ENCODE assay signal across 10 mouse cellular contexts in the genomic region with DNA sequence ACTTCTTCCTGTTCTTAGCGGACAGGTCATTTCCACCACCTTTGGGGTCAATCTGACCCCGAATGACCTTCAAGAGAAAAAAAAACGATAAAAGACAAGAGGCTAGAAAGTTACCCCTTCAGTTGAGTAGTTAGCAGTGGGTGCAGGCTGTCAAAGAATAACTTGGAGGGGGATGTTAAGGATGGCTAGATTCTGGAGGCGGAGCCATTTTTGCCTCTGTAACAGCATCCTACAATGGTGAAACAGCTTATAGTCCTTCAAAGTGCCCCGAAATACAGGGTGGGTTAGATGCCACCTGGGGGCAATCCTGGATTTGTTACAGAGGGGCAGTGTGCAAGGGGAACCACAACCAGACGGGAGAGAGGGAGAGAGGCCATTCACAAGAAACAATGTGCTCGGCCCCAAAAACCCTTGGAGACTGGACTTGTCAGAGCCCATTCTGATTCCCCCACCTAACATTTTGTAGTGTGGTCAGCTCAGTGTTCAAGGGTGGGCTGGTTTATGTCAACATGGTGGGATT.
A peak's percentile ranks its signal among the peaks of the same experiment; 100 is the strongest.
DNase-seq lines count a peak whose midpoint lies in the region; ATAC-seq and TF ChIP-seq lines count a peak whose summit lies in the region.
"Had no signal": no experiment of that assay in that cellular context is flagged by ENCODE, and none has a peak within 500 bp of the region (broad histone marks: within the 10 kb centered on the region; RNA-seq: fewer than 3 reads in every experiment).

No protein-coding gene starts in this region.

- H3K4me2 ChIP-seq in forebrain, embryonic 14.5 days (ENCODE audit: low read length), result peak overlapping the region; percentile 54; the same call in 1 of the 2 replicates
- H3K4me2 ChIP-seq in forebrain, embryonic 15.5 days (replicated peaks), result no peak overlapping the region
- H3K4me2 ChIP-seq in lung, embryonic 14.5 days, result peak overlapping the region; percentile 67; the same call in 1 of the 2 replicates
- peak overlapping the region; percentile 55; the same call in 1 of the 2 replicates for H3K4me2 ChIP-seq in midbrain, postnatal 0 days (ENCODE audit: low read depth, low read length, poor library complexity, severe bottlenecking)

- 72% methylated on average over 7 of the region's 7 CpGs for WGBS in forebrain, embryonic 14.5 days
- 75% methylated on average over 7 of the region's 7 CpGs for WGBS in forebrain, embryonic 15.5 days
- WGBS in lung, embryonic 14.5 days, result 80% methylated on average over 7 of the region's 7 CpGs
- WGBS in midbrain, postnatal 0 days, result 72% methylated on average over 7 of the region's 7 CpGs

- no peak overlapping the region for H3K27ac ChIP-seq in forebrain, embryonic 14.5 days (ENCODE audit: low read depth, low read length)
- H3K27ac ChIP-seq in forebrain, embryonic 15.5 days (replicated peaks), result no peak overlapping the region
- H3K27ac ChIP-seq in lung, embryonic 14.5 days (ENCODE audit: low read depth), result peak overlapping the region; percentile 73
- 0 out of 2 replicates have a peak overlapping the region, but pooled peaks have one; percentile 21 for H3K27ac ChIP-seq in midbrain, postnatal 0 days (ENCODE audit: low read depth, low read length)

- H3K27me3 ChIP-seq in forebrain, embryonic 14.5 days (replicated peaks; ENCODE audit: control insufficient read depth, insufficient read depth, low read length), result no peaks in the 10 kb centered on the region; the same call in 1 of the 2 replicates
- 0 out of 2 replicates have a peak, but pooled peaks cover 6% of the 10 kb centered on the region for H3K27me3 ChIP-seq in forebrain, embryonic 15.5 days
- no peaks in the 10 kb centered on the region for H3K27me3 ChIP-seq in lung, embryonic 14.5 days (ENCODE audit: insufficient read depth, low read length)
- no peaks in the 10 kb centered on the region for H3K27me3 ChIP-seq in midbrain, postnatal 0 days (ENCODE audit: insufficient read depth, low read length)
- H3K27me3 ChIP-seq: stomach, embryonic 15.5 days had no signal

- no peaks in the 10 kb centered on the region for H3K9me3 ChIP-seq in forebrain, embryonic 14.5 days (replicated peaks; ENCODE audit: control insufficient read depth, low read length)
- no peaks in the 10 kb centered on the region for H3K9me3 ChIP-seq in forebrain, embryonic 15.5 days
- H3K9me3 ChIP-seq in lung, embryonic 14.5 days (ENCODE audit: low read depth, low read length), result no peaks in the 10 kb centered on the region
- H3K9me3 ChIP-seq in midbrain, postnatal 0 days (ENCODE audit: low read length), result no peaks in the 10 kb centered on the region
- H3K9me3 ChIP-seq: stomach, embryonic 15.5 days had no signal

- no peak overlapping the region for H3K4me3 ChIP-seq in forebrain, embryonic 14.5 days (ENCODE audit: low read depth, low read length)
- H3K4me3 ChIP-seq in forebrain, embryonic 15.5 days, result no peak overlapping the region
- no peak overlapping the region for H3K4me3 ChIP-seq in lung, embryonic 14.5 days (ENCODE audit: low read depth, low read length)
- no peak overlapping the region for H3K4me3 ChIP-seq in midbrain, postnatal 0 days (ENCODE audit: low read depth, low read length)

- no peak for ATAC-seq in forebrain, embryonic 14.5 days
- no peak for ATAC-seq in forebrain, embryonic 15.5 days (replicated peaks)
- no peak for ATAC-seq in lung, embryonic 14.5 days (ENCODE audit: insufficient read depth)
- ATAC-seq in midbrain, postnatal 0 days (ENCODE audit: low FRiP score), result no peak

- DNase-seq in forebrain, embryonic 14.5 days (ENCODE audit: low spot score), result no peak
- no peak for DNase-seq in lung, embryonic 14.5 days
- DNase-seq in lung, postnatal 36 days, result no peak
- peak; percentile 51 for DNase-seq in kidney, adult 9 months
- no peak for DNase-seq in midbrain, postnatal 0 days (ENCODE audit: low spot score)
- DNase-seq in lung, adult 18-20 months, result no peak
- DNase-seq in spleen, postnatal 14 days (ENCODE audit: low spot score in 2 of 2), result no peak
- DNase-seq: cerebellum, adult 2 months had no signal

- H3K36me3 ChIP-seq in forebrain, embryonic 14.5 days (ENCODE audit: control insufficient read depth, insufficient read depth, low read length), result no peaks in the 10 kb centered on the region
- no peaks in the 10 kb centered on the region for H3K36me3 ChIP-seq in forebrain, embryonic 15.5 days
- no peaks in the 10 kb centered on the region for H3K36me3 ChIP-seq in lung, embryonic 14.5 days (ENCODE audit: insufficient read depth)
- no peaks in the 10 kb centered on the region for H3K36me3 ChIP-seq in midbrain, postnatal 0 days (ENCODE audit: insufficient read depth, low read length)
- H3K36me3 ChIP-seq: stomach, embryonic 15.5 days had no signal

- no peak for TF ChIP-seq CTCF in lung, embryonic 14.5 days (IDR thresholded peaks at IDR 0.05; ENCODE audit: low read depth)
- TF ChIP-seq CTCF in midbrain, postnatal 0 days (IDR thresholded peaks at IDR 0.05), result no peak

- H3K4me1 ChIP-seq in forebrain, embryonic 14.5 days (ENCODE audit: control insufficient read depth, insufficient read depth, low read length), result peaks cover 8% of the 10 kb centered on the region; the same call in 1 of the 2 replicates
- H3K4me1 ChIP-seq in forebrain, embryonic 15.5 days, result peaks cover 16% of the 10 kb centered on the region
- H3K4me1 ChIP-seq in lung, embryonic 14.5 days (ENCODE audit: insufficient read depth), result peaks cover 21% of the 10 kb centered on the region
- peaks cover 6% of the 10 kb centered on the region; the same call in 1 of the 2 replicates for H3K4me1 ChIP-seq in midbrain, postnatal 0 days (ENCODE audit: insufficient read depth, low read length)

- H3K9ac ChIP-seq in forebrain, embryonic 14.5 days (ENCODE audit: low read length), result no peak overlapping the region
- H3K9ac ChIP-seq in forebrain, embryonic 15.5 days (replicated peaks), result no peak overlapping the region
- no peak overlapping the region for H3K9ac ChIP-seq in lung, embryonic 14.5 days
- no peak overlapping the region for H3K9ac ChIP-seq in midbrain, postnatal 0 days (replicated peaks; ENCODE audit: low read length, poor library complexity, severe bottlenecking)
- H3K9ac ChIP-seq: stomach, embryonic 15.5 days had no signal

Comparison
In these comparisons a context has a peak if more than half of its experiments do, and no peak if none do; other contexts are left out.
1. H3K27ac ChIP-seq: peak in lung, embryonic 14.5 days (single experiment) and midbrain, postnatal 0 days (single experiment); none in forebrain, embryonic 14.5 days (single experiment) and forebrain, embryonic 15.5 days (single experiment).